Mouse (Mus musculus) megakaryocyte progenitor cell, adult 5-6 weeks (primary cell): ENCODE data around the gene Slc1a7. TPM values are rescaled to one million over a fixed set of nuclear protein-coding genes. Genes with fewer than 3 reads are reported as not detected.
A peak's percentile ranks its signal among the peaks of the same experiment; 100 is the strongest.

Source experiments
- ATAC-seq: replicated peaks from 2 replicates; pipeline ENCODE4 v1.8.0; 2016; ENCODE audit warnings: mild to moderate bottlenecking, moderate TSS enrichment, inconsistent platforms; ENCODE audit not compliant: poor library complexity
- total RNA-seq, 2 experiments: library from RNA; stranded (forward) in 1 of 2; stranded (reverse) in 1 of 2; fragments of 157-497, 149-512 nt in 1 of 2; fragments of 200-1000 nt in 1 of 2; gene quantifications; 2 replicates each; pipeline versions ENCODE4 v1.2.3 to v1.2.4; 2015 to 2017

Gene Slc1a7
- not detected in 2 replicates for total RNA-seq (2015)
- total RNA-seq (2017): not detected in 2 replicates

DNA sequence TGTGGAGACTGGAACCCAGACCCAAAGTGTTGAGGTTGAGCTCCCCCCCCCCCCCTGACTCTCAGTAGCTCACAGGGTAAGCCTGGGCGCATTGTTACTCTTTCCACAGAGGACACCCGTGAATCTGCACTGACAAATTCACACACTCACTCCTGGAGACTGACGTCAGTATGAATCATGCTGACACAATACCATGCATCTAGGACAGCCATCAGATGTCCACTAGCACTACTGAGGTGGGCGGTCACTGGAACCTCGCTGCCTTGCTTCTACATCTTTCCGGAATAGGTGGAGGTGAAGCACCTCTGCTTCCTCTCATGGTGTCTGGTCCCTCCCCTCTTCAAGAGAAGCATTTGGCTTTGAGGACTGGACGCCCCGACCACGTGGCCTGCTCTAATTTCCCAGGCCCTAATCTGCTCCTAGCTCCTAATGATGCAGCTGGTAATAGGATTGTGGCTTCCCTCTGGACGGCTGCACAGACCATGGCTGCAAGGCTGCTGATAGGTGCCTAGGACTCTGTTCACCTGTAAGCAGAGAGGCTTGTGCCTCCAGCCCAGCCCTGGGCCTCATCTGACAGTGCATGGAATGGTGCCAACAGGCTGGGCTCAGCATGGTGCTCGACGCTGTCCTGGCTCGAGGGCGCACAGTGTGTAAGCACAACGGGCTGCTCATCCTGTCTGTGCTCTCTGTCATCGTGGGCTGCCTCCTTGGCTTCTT is at the start of gene Slc1a7:
TSS of gene Slc1a7 (plus strand) at position 367 of the 717 bp plus-strand sequence.
- ATAC-seq: no peak

DNA sequence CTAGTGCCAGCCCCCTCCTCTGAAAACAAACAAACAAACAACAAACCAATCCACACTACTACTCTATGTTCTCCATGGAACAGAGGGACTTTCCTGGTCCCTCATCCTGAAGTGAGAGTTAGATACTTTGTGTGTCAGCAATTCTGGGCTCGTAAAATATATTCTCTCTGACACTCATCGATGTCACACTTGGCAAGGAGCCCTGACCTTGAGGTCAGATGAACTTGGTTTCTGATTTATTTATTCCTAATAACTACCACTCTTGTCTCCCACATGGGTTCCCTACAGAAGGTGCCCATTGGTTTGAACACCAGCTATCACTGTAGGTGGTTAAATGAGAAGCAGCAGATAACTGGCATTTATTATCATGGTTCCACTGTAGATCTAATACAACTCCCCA is 47.8 kb upstream of the Slc1a7 start:
- no peak for ATAC-seq

GRCm38 (mm10) chr4:107921152-107921695 is 46.9 kb upstream of the Slc1a7 start:
- peak; percentile 19; the same call in 1 of the 2 replicates for ATAC-seq

DNA sequence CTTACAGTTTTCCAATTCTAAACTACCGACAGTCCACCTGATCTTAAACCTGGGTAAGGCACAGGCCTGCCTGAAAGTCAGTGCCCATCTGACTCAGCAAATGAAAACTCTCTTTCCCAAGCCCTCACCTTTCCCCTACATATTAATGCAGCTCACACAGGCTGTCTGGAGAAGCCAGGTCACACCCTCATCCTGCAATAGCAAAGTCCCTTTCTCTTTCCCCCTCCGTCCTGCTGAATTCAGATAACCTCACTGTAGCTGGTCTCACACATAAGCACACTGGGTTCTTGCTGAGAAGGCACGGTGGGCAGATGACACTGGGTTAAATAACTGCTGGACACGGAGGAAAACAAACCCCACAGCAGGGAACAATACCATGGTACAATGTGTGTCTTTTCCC is 46.2 kb upstream of the Slc1a7 start:
- ATAC-seq: no peak

DNA sequence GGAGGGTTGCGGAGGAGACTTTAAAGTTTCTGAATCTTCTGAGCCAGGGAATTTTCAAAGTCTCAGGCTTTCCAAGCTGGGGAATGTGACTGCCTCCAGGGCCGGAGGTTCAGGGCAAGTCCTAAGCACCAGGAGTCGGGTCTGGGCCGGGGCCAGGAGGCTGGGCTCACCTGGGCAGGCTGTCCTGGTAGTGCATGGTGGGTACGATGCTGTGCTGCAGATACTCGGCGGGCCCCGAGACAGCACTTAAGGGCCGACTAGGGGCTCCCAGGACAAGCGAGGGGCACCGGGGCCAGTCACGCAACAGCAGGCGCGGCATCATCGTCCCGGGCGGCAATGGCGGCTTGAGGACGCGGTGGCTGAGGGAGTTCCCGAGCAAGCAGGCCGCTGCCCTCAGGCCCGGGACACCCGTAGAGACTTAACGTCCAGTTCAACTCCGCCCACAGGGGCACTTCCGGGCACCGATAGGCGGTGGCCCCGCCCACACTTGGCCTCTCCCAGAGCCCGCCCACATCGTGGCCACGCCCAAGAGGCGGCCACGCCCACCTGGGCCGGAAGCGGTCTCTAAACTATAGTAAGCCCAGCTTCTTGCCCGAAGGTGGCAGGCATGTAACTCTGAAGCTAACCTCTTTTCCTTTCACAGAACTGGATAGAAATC is 44.9 kb upstream of the Slc1a7 start, which contains the start of gene Cpt2:
TSS of gene Cpt2 (minus strand) at position 466 of the 658 bp plus-strand sequence.
- peak; percentile 94 for ATAC-seq

DNA sequence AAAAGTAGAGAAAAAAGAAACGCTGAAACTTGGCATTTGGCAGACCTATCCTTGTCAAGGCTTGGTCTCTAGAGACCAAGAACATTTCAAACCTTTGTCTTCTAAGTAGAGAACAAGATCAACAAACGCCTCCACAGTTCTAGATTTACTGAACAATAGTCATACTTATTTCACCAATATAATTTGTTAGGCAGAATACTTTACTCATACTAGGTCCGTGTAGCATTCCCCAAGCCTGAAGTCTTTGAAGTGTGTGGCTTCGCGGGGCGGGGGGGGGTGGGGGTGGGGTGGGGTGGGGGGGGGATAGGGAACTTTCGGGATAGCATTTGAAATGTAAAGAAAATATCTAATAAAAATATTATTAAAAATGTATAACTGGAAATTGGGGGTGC is 44.3 kb upstream of the Slc1a7 start:
- ATAC-seq: no peak

- 0 out of 2 replicates have a peak, but pooled peaks have one; percentile 15 for ATAC-seq
Observed at GRCm38 (mm10) chr4:107928269-107928668, 39.9 kb upstream of the Slc1a7 start.

DNA sequence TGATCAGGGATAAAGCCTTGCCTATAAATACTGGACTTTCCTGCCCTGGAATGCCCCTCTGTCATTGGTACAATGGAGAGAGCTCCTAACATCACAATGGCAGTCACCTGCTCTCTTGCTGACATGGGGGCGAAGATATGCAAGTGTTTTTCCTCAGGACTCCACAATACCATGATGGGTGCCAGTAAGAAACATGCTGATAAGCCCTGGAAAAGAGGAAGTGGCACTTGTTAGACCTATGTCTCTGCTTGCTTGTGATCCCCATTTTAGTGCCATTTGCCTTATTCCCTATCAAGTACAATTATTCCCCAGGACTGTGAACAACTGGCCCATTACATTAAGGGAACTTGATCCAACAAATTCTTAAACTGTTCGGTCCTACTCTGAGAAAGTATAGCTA is 39.4 kb upstream of the Slc1a7 start:
- peak; percentile 47 for ATAC-seq

- no peak for ATAC-seq
Observed at GRCm38 (mm10) chr4:107931453-107931852, 36.7 kb upstream of the Slc1a7 start.

DNA sequence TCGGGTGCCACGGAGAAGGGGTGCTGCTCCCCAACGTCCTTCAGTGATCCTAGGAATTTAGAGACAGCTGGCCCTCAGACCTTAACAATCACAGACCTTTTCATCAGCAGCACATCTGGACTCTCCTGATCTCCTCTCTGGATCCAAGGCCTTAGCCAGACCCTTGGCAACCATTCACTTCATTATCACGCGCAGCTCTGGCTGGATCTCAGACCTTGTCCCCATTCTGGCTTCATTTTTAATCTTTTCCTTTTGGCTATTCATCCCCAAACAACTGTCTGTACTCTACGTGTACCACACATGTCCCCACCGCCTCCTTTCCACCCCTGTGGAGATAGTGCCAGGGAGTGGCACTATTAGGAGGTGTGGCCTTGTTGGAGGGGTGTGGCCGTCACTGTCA is 34.9 kb upstream of the Slc1a7 start:
- ATAC-seq: no peak

DNA sequence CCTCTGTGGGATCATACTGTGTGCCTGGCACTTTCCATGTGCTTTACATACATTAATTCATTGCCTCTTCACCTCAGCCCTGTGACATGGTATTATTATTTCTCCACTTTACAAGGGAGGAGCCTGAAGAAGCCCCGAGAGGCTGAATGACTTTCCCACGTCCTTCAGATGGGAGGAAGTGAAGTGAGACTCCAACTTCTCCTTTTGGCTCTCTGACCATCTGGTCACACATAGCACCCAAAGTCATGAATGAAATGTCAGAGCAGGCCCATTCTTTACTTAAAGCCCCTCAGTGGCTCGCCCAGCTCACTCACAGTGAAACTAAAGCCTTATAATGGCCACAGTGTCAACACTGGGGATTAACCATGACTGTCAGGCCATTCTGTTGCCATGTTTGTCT is 32.9 kb upstream of the Slc1a7 start:
- peak; percentile 76 for ATAC-seq

DNA sequence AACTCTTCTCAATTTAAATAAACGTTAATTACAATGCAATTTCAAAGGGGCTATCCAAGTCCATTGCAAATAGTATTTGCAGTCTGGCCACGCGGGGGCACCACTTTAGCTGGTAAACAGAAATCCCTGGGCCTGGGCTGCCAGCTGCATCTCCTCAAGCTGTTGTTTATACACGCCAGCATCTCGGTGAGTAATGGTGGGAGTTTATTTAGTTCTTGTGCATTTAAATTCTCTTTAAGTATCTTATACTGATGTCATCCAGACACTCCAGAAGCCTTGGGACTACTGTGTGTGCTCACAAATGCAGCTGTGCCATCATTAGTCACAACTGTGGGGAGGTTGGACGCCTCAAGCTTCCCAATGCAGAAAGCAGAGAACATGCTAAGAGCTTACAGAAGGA is 30.8 kb upstream of the Slc1a7 start:
- ATAC-seq: peak; percentile 60

- ATAC-seq: no peak
Observed at GRCm38 (mm10) chr4:107938124-107938523, 30.0 kb upstream of the Slc1a7 start.

GRCm38 (mm10) chr4:107942741-107943140 is 25.4 kb upstream of the Slc1a7 start:
- ATAC-seq: no peak

- peak; percentile 37; the same call in 1 of the 2 replicates for ATAC-seq
Observed at GRCm38 (mm10) chr4:107944141-107944540, 24.0 kb upstream of the Slc1a7 start.

DNA sequence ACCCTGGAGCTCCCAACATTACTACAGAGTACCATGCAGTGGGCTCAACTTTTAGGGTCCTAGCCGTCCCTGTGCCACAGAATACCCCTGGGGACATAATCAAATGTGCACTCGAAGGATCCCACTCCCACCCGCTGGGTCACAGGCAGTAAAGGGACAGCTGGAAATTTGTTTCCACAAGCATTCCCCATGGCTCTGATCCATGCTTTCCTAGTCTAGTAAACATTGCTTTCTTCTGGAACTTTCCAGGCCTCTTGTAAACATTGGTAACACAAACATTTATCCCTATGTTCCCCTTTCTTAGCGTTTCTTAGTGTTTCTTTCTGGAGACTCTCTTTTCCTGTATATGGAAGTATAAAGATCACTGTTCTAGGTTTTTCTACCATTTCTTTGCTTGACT is 18.2 kb upstream of the Slc1a7 start:
- no peak for ATAC-seq

- ATAC-seq: no peak
Observed at GRCm38 (mm10) chr4:107952845-107953244, 15.3 kb upstream of the Slc1a7 start.

- ATAC-seq: no peak
Observed at GRCm38 (mm10) chr4:107955691-107956090, 12.4 kb upstream of the Slc1a7 start.

DNA sequence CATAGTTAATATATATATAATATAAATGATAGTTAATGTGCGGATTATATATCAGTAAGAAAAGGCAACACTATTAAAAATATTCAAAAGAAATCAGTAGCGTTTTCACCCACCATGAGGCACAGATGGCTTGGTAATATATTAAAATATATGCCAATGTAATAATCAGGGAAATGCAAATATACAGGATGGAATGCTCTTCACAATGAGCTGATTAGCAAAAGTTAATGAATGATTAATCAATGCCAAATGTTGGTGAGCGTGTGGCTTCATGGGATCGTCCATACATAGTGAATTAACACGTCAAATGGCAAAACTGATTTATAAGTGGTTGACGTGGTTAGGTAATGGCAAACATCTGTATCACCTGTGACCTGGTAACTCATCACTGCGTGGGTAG is 9.6 kb upstream of the Slc1a7 start:
- no peak for ATAC-seq

DNA sequence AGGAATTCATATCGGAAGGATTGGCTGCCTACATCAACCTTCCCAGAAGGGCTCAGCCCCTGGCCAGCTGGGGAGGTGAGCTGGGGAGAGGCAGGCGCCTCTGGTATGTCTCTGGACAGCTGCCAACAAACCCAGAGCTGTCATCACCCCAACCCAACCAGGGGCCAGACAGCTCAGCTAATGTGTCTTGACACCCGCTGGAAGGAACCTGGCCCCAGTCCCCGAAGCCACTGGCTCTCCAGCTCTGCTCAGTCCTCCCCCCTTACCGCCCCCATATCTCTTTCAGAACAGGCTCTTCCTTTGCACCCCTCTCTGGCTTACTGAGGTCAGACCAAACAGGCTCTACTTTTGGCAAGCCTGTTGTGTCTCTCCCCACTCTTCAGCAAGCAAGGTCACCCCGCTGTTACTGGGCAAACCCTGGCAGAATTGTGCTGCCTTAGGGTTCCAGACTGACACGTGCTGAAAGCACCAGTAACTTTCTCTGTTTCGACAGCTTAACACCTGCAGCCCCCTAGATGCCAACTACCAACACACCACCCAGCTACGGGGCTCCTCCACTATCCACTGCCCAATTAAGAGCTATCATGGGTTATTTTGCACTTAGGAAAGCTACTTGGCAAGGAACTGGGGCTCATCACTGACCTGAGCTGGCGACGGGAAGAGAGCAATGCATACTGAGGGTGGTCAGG is 5.9 kb upstream of the Slc1a7 start:
- peak; percentile 63 for ATAC-seq

DNA sequence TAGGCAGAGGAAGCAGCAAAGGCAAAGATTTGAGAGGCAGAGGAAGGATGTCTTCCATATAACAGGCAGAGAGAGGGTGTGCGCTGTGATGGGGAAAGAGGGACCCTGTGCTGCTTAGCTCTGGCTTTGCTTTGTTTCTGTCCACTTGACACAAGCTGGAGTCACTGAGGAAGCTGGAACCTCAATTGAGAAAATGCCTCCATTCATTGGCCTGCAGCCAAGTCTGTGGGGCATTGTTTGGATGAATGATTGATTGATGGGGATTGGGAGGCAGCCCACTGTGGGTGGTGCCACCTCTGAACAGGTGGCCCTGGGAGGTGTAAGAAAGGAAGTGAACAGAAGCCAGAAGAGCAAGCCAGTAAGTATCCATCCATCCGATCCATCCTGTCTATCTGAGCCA is 5.3 kb upstream of the Slc1a7 start:
- ATAC-seq: no peak
